Mouse (Mus musculus) forebrain, embryonic 15.5 days (tissue): Measurements from ENCODE around the gene Sbk1. TPM values are rescaled to one million over a fixed set of nuclear protein-coding genes. Genes with fewer than 3 reads are reported as not detected.
"Not testable (repeated sequence)": the region's sequence is repeated elsewhere in the genome, so short reads cannot be mapped to it uniquely, and the experiment has no call there.

Experiments
- ATAC-seq: fragments of 200-750 bp; cut with Nextera tagmentation; replicated peaks from 2 replicates; pipeline ENCODE4 v1.8.0; 2017; ENCODE audit warnings: mild to moderate bottlenecking, moderate TSS enrichment, moderate library complexity
- H3K27ac ChIP-seq: fragments of 300-500 bp; sonication (generic); replicated peaks from 2 replicates; pipeline ENCODE4 v1.5.1; 2015; ENCODE audit warnings: mild to moderate bottlenecking, inconsistent platforms
- H3K27me3 ChIP-seq: fragments of 300-500 bp; sonication (generic); 2 replicates; pipeline ENCODE4 v1.6.1; 2015; ENCODE audit warnings: inconsistent platforms
- H3K36me3 ChIP-seq: fragments of 300-500 bp; sonication (generic); 2 replicates; pipeline ENCODE4 v1.6.1; 2015; ENCODE audit warnings: mild to moderate bottlenecking, inconsistent platforms
- H3K4me1 ChIP-seq: fragments of 300-500 bp; sonication (generic); 2 replicates; pipeline ENCODE4 v1.6.1; 2015; ENCODE audit warnings: inconsistent platforms
- H3K4me2 ChIP-seq: fragments of 300-500 bp; sonication (generic); replicated peaks from 2 replicates; pipeline ENCODE4 v1.6.1; 2015; ENCODE audit warnings: mild to moderate bottlenecking, inconsistent platforms
- H3K4me3 ChIP-seq: fragments of 300-500 bp; sonication (generic); 2 replicates; pipeline ENCODE4 v1.5.1; 2015; ENCODE audit warnings: mild to moderate bottlenecking, inconsistent platforms
- H3K9ac ChIP-seq: fragments of 300-500 bp; sonication (generic); replicated peaks from 2 replicates; pipeline ENCODE4 v1.6.1; 2015; ENCODE audit warnings: mild to moderate bottlenecking, inconsistent platforms
- H3K9me3 ChIP-seq: fragments of 300-500 bp; sonication (generic); 2 replicates; pipeline ENCODE4 v1.6.1; 2016; ENCODE audit warnings: inconsistent platforms
- WGBS: fragments of 180-500 bp; shearing (Covaris S2); methylation state at CpG from one replicate; pipeline ENCODE4 v1.1.7; 2015; ENCODE audit warnings: mixed read lengths; 5-methylcytosine and 5-hydroxymethylcytosine counted together
- polyA plus RNA-seq: library from polyadenylated mRNA; unstranded; fragments of >200 nt; fragmentation: Nextera tagmentation; extraction: Ambion mirVana; gene quantifications from 2 replicates; pipeline ENCODE4 v1.2.1, GENCODE M21; 2015

Sbk1 gene
- polyA plus RNA-seq, 1 experiment from 2014 or later: 336 TPM

- H3K9me3 ChIP-seq, H3K27me3 ChIP-seq, H3K4me2 ChIP-seq, ATAC-seq, H3K9ac ChIP-seq, H3K4me3 ChIP-seq, H3K27ac ChIP-seq: not testable (repeated sequence)
- 80% methylated on average over 8 of the region's 8 CpGs for WGBS
- H3K4me1 ChIP-seq: peaks cover 92% of the 10 kb centered on the region
- peaks cover 44% of the 10 kb centered on the region for H3K36me3 ChIP-seq
These were observed 10.2 kb downstream of the Sbk1 start for GRCm38 (mm10) chr7:126282683-126282990.

- peaks cover 92% of the 10 kb centered on the region for H3K4me1 ChIP-seq
- no peaks in the 10 kb centered on the region for H3K27me3 ChIP-seq
- H3K9me3 ChIP-seq: no peaks in the 10 kb centered on the region
- no peak overlapping the region for H3K4me2 ChIP-seq
- 92% methylated on average over 5 of the region's 5 CpGs for WGBS
- no peak overlapping the region for H3K27ac ChIP-seq
- no peak overlapping the region for H3K9ac ChIP-seq
- ATAC-seq: no peak
- H3K4me3 ChIP-seq: no peak overlapping the region
- peaks cover 37% of the 10 kb centered on the region for H3K36me3 ChIP-seq
These were observed 11.6 kb downstream of the Sbk1 start for GRCm38 (mm10) chr7:126284021-126284420.

- no peak overlapping the region for H3K27ac ChIP-seq
- peaks cover 34% of the 10 kb centered on the region for H3K36me3 ChIP-seq
- H3K9me3 ChIP-seq: no peaks in the 10 kb centered on the region
- H3K4me3 ChIP-seq: no peak overlapping the region
- no peak overlapping the region for H3K4me2 ChIP-seq
- ATAC-seq: no peak
- H3K9ac ChIP-seq: no peak overlapping the region
- 87% methylated on average over 4 of the region's 4 CpGs for WGBS
- no peaks in the 10 kb centered on the region for H3K27me3 ChIP-seq
- H3K4me1 ChIP-seq: peaks cover 92% of the 10 kb centered on the region
These were observed 12.0 kb downstream of the Sbk1 start for GRCm38 (mm10) chr7:126284441-126284840.

DNA sequence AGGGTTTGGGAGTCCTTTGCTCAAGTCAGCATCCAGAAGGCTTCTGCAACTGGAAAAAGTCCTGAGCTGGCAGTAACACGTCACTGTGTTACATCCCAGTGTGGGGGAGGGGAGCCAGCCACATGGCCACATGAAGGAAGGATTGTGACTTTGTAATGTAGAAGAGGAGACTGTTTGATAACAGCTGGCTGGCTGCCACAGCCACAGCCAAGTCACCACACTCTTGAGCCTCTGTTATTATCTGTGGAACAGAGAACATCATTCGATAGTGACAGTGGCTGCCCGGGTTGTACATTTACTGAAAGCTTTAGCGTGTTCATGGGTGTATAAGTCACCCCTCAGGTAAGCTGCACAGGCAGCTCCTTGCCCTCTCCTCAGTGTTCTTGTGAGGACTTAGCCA lies 12.4 kb downstream of the Sbk1 start:
- H3K9ac ChIP-seq: no peak overlapping the region
- no peak overlapping the region for H3K4me3 ChIP-seq
- peaks cover 31% of the 10 kb centered on the region for H3K36me3 ChIP-seq
- H3K4me1 ChIP-seq: peaks cover 92% of the 10 kb centered on the region
- no peaks in the 10 kb centered on the region for H3K27me3 ChIP-seq
- no peak overlapping the region for H3K4me2 ChIP-seq
- H3K27ac ChIP-seq: no peak overlapping the region; the same call in 1 of the 2 replicates
- no peak for ATAC-seq
- H3K9me3 ChIP-seq: no peaks in the 10 kb centered on the region
- 68% methylated on average over 4 of the region's 4 CpGs for WGBS

GRCm38 (mm10) chr7:126285293-126286211 lies 13.1 kb downstream of the Sbk1 start:
- ATAC-seq: no peak
- H3K4me2 ChIP-seq: no peak overlapping the region
- H3K4me3 ChIP-seq: no peak overlapping the region
- no peaks in the 10 kb centered on the region for H3K9me3 ChIP-seq
- H3K27me3 ChIP-seq: no peaks in the 10 kb centered on the region
- H3K27ac ChIP-seq: peak overlapping the region; percentile 2; the same call in 1 of the 2 replicates
- peaks cover 87% of the 10 kb centered on the region for H3K4me1 ChIP-seq
- H3K36me3 ChIP-seq: peaks cover 32% of the 10 kb centered on the region
- 71% methylated on average over 12 of the region's 12 CpGs for WGBS
- H3K9ac ChIP-seq: no peak overlapping the region

DNA sequence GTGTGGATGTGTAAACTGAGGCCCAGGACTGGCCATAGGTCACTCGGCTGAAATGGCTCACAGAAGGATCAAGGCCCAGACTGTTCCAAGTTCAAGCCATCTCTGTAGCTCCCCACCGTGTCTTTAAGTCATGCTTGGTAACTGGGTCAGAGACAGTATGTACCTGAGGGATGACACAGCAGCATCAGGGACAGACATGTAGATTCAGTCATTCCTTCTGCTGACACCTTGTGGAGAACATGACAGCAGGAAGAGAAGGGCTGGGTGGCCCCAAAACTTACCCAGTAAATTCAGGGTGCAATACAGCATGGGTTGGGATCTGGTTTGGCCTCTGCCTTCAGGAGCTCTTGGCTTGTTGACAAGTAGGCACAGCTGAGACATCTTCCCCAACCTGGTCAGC lies 13.9 kb downstream of the Sbk1 start:
- Histone ChIP-seq H3K4me3 (no peak overlapping the region), H3K27me3 (no peaks in the 10 kb centered on the region), H3K4me1 (peaks cover 83% of the 10 kb centered on the region), H3K9ac (no peak overlapping the region), H3K9me3 (no peaks in the 10 kb centered on the region), H3K27ac (peak overlapping the region; percentile 2; the same call in 1 of the 2 replicates), H3K36me3 (peaks cover 32% of the 10 kb centered on the region), H3K4me2 (no peak overlapping the region)
- ATAC-seq: no peak
- WGBS: 93% methylated on average over 2 of the region's 2 CpGs

GRCm38 (mm10) chr7:126287493-126288103 lies 15.2 kb downstream of the Sbk1 start:
- WGBS: 51% methylated on average over 10 of the region's 10 CpGs
- H3K27ac ChIP-seq: peak overlapping the region; percentile 74
- H3K9me3 ChIP-seq: no peaks in the 10 kb centered on the region
- ATAC-seq: peak; percentile 12; the same call in 1 of the 2 replicates
- H3K4me1 ChIP-seq: peaks cover 70% of the 10 kb centered on the region
- H3K4me2 ChIP-seq: peak overlapping the region; percentile 12
- H3K9ac ChIP-seq: no peak overlapping the region
- no peak overlapping the region for H3K4me3 ChIP-seq
- H3K36me3 ChIP-seq: peaks cover 37% of the 10 kb centered on the region
- H3K27me3 ChIP-seq: no peaks in the 10 kb centered on the region

DNA sequence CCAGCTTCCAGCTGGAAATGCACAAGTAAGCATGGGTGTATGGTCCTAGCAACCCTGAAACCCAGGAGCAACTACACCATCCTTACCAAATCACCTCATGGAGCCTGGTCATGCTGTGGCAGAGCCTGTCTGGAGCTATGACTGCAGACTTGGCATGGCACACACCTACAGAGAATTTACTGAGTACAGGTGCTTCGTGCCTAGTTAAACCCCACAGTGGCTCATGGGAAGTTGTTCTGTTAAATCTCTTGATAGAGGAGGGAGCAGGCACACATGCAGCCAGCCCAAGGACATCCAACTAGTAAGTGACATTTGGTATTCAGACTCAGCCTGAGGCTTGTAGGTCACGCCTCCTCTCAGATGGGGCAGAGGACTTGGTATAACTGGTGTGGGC lies 15.7 kb downstream of the Sbk1 start:
- Histone ChIP-seq H3K9ac (0 out of 2 replicates have a peak overlapping the region, but pooled peaks have one; percentile 2), H3K4me1 (peaks cover 69% of the 10 kb centered on the region), H3K36me3 (peaks cover 42% of the 10 kb centered on the region), H3K4me3 (no peak overlapping the region), H3K4me2 (peak overlapping the region; percentile 12), H3K27me3 (no peaks in the 10 kb centered on the region), H3K27ac (peak overlapping the region; percentile 74), H3K9me3 (no peaks in the 10 kb centered on the region)
- WGBS: 85% methylated on average over 2 of the region's 2 CpGs
- peak; percentile 11 for ATAC-seq

GRCm38 (mm10) chr7:126288571-126289091 lies 16.2 kb downstream of the Sbk1 start:
- no peaks in the 10 kb centered on the region for H3K27me3 ChIP-seq
- H3K4me3 ChIP-seq: no peak overlapping the region
- no peaks in the 10 kb centered on the region for H3K9me3 ChIP-seq
- peak overlapping the region; percentile 12 for H3K4me2 ChIP-seq
- peaks cover 42% of the 10 kb centered on the region for H3K36me3 ChIP-seq
- H3K27ac ChIP-seq: peak overlapping the region; percentile 74
- peak; percentile 36 for ATAC-seq
- H3K4me1 ChIP-seq: peaks cover 64% of the 10 kb centered on the region
- 0 out of 2 replicates have a peak overlapping the region, but pooled peaks have one; percentile 2 for H3K9ac ChIP-seq
- 57% methylated on average over 13 of the region's 13 CpGs for WGBS

DNA sequence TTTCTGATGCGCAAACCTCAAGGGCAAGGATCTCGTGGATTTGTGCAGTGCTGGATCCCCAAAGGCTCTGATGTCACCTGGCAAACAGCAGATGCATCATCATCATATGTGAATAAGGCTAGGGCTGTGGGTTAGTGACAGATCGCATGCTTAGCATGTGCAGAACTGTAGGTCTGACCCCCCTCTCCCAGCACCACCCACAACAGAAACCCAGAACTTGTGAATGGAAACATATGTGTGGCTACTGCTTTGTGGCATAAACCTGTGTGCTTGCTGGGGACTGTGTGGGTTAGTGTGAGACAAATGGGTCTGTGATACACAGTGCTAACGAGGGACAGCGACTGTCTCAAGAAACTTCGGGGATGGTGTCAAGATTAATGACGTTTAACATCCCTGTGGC lies 17.0 kb downstream of the Sbk1 start:
- Histone ChIP-seq H3K36me3 (peaks cover 45% of the 10 kb centered on the region), H3K9ac (no peak overlapping the region), H3K9me3 (no peaks in the 10 kb centered on the region), H3K4me1 (peaks cover 56% of the 10 kb centered on the region), H3K4me3 (no peak overlapping the region), H3K27me3 (no peaks in the 10 kb centered on the region), H3K4me2 (no peak overlapping the region), H3K27ac (peak overlapping the region; percentile 74)
- WGBS: 63% methylated on average over 7 of the region's 7 CpGs
- ATAC-seq: no peak

GRCm38 (mm10) chr7:126289956-126290355 lies 17.5 kb downstream of the Sbk1 start:
- Histone ChIP-seq H3K4me1 (peaks cover 51% of the 10 kb centered on the region), H3K27me3 (no peaks in the 10 kb centered on the region), H3K4me3 (no peak overlapping the region), H3K9ac (no peak overlapping the region), H3K27ac (no peak overlapping the region), H3K4me2 (no peak overlapping the region), H3K36me3 (peaks cover 50% of the 10 kb centered on the region), H3K9me3 (no peaks in the 10 kb centered on the region)
- 93% methylated on average over 7 of the region's 7 CpGs for WGBS
- ATAC-seq: no peak
